Mouse (Mus musculus) thymus, adult 2 months (tissue): ENCODE data around the gene Cog4.

ENCODE experiments used
- CTCF ChIP-seq: fragments of 200-500 bp; IDR thresholded peaks from 2 replicates; pipeline ENCODE4 v1.5.1; 2012; ENCODE audit warnings: mild to moderate bottlenecking, control low read depth, low read length, moderate library complexity, borderline replicate concordance; ENCODE audit not compliant: control insufficient read depth, poor library complexity, insufficient read depth; ENCODE audit errors: extremely low read depth
- POLR2A ChIP-seq: fragments of 200-500 bp; IDR thresholded peaks from 2 replicates; pipeline ENCODE4 v1.6.1; 2012; ENCODE audit warnings: mild to moderate bottlenecking, low read length, control low read depth, moderate library complexity; ENCODE audit not compliant: control insufficient read depth, poor library complexity, insufficient read depth; ENCODE audit errors: extremely low read depth

DNA sequence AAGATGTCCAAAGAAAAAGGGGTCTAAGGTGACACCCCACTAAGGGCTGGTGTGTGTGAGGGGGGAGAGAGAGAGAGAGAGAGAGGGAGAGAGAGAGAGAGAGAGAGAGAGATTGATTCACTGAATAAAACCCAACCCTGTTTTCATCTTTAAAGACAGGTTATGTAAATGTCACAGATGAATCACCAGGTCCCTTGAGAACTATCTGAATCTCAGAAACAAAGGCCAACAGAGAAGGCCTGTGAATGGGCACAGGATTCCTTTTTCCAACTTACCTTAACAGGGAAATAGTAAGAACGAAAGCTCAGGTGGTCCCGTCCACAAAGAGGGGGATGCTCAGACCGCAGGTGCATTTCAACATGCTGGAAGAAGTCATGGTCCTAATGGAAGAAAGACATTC lies 35.3 kb upstream of the Cog4 start:
- TF ChIP-seq CTCF: no peak
- no peak for TF ChIP-seq POLR2A
